Mouse (Mus musculus) C2C12 (cell line): ENCODE results near the gene Tdrd12.

Source experiments
- CEBPB ChIP-seq: IDR thresholded peaks from one replicate; pipeline ENCODE4 v1.6.1; 2011; ENCODE audit warnings: low read depth, mild to moderate bottlenecking, control low read depth, moderate library complexity
- CTCF ChIP-seq: IDR thresholded peaks from one replicate; pipeline ENCODE4 v1.5.1; 2011; ENCODE audit not compliant: control insufficient read depth, insufficient read depth, insufficient read length
- FOSL1 ChIP-seq: IDR thresholded peaks from one replicate; pipeline ENCODE4 v1.8.0; 2011; ENCODE audit warnings: mild to moderate bottlenecking, low read length; ENCODE audit not compliant: poor library complexity, insufficient read depth, severe bottlenecking
- MAX ChIP-seq: IDR thresholded peaks from one replicate; pipeline ENCODE4 v1.6.1; 2011; ENCODE audit warnings: mild to moderate bottlenecking, control low read depth
- MYOD1 ChIP-seq: IDR thresholded peaks from one replicate; pipeline ENCODE4 v1.6.1; 2011; ENCODE audit warnings: low read depth; ENCODE audit not compliant: control insufficient read depth, insufficient read length
- USF1 ChIP-seq: IDR thresholded peaks from one replicate; pipeline ENCODE4 v1.6.1; 2011; ENCODE audit warnings: low read depth, mild to moderate bottlenecking, control low read depth, moderate library complexity

GRCm38 (mm10) chr7:35448867-35449266, 88.7 kb downstream of the Tdrd12 start:
- no peak for TF ChIP-seq CTCF
- no peak for TF ChIP-seq MYOD1
- TF ChIP-seq USF1, result no peak
- TF ChIP-seq MAX, result no peak
- TF ChIP-seq FOSL1, result no peak
- TF ChIP-seq CEBPB, result no peak
